Mouse (Mus musculus) right cerebral cortex, adult 18-20 months (tissue): ENCODE results near the gene Atp6v1a.
A peak's percentile ranks its signal among the peaks of the same experiment; 100 is the strongest.

Source experiments
- DNase-seq: peaks from one replicate; pipeline ENCODE4 v3.0.0; 2022; ENCODE audit warnings: mixed read lengths

The Atp6v1a gene

DNA sequence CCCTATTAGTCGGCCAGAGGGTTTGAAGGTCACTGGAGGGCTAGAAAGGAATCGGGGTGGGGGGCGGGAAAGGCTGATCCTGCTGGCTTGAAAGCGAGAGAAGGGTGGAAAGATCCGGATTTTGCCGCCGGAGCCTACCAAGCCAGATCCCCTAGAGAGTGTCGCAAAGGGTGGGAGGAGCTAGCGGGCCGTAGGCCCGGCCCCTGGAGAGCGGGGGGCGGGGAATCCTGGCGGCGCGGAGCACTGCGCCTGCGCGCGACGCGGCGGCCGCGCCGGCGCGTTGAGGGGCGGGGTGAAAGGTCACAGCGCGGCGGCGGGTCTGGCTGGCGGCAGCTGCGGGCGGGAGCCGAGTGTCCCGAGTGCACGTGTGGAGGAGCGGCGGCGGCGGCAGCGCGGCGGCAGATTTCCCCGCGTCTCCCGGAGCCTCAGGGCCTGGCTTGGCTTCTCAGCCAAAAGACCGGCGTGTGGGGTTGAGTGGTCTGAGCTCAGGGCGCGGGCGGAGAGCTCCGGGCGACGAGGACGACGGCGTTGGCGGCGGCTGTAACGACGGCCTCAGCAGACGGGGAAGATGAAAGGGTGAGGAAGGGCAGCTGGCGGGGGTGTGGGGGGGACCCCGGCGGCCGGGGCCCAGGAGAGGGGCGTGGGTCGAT, at the start of gene Atp6v1a, which contains the start of gene Naa50:
Gene Atp6v1a (minus strand): TSS at position 170 of the 650 bp plus-strand sequence.
Gene Naa50 (plus strand): TSS at position 295 of the 650 bp plus-strand sequence.
- peak; percentile 91 for DNase-seq

- no peak for DNase-seq
Observed at GRCm38 (mm10) chr16:44188766-44189165, 49.3 kb upstream of the Atp6v1a start.

- DNase-seq = no peak
Observed at GRCm38 (mm10) chr16:44187172-44187571, 47.7 kb upstream of the Atp6v1a start.

DNA sequence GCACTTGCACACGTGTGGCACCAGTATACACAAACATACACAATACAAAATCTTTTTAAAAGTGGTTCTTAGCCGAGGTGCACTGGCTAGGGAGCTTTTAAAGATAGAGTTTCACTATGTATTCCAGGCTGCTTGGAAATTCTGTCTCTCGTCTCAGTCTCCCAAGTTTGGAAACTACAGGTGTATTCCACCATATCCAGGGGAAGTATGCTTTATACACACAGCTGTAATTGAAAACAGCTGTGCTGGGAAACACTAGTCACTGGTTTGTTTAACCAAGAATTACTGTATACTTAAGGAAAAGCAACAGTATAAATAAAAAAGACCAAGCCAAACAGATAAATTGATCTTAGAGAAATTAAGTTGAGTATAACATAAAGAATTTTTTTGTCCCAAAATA, 45.3 kb upstream of the Atp6v1a start:
- DNase-seq = no peak

- DNase-seq = no peak
Observed at GRCm38 (mm10) chr16:44182597-44182996, 43.1 kb upstream of the Atp6v1a start.

DNA sequence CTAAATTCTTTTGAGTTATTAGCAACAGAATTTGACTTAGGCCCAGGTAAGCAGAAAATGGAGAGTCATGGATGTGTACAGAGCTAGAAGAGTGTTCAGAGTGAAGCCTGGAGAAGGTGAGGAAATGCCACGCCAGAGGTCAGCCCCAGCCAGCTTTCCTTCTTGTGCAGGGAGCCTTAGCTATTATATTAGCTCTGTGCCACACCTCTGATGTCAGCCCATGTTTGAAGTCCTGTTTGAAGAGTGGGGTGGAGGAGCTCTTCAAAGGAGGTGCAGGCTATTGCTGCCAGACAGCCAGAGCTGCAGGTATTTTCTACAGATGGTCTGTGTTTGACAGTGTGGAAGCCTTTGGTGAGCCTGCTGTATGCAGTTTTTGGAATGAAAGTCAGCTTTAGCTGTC, 39.0 kb upstream of the Atp6v1a start:
- no peak for DNase-seq

- DNase-seq = no peak
Observed at GRCm38 (mm10) chr16:44176511-44176910, 37.0 kb upstream of the Atp6v1a start.

DNA sequence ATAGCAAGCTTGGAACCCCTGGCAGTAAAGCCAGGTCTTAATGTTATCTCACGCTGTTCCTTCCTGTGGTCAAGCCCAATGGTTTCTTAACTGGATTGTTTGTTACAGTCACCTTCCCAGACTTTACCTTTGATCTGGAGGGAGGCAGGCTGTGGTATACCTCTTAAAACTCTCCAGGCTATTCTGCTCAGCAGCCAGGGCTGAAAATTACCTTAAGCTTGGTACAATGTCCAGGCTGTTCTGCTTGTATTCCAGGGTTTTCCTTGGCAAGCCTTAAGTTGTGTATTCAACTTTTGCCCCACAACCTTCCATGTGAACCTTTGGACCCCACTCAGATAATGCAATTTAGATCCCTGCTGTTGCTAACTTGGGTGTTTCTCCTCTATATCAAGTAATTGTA, 35.5 kb upstream of the Atp6v1a start:
- DNase-seq = no peak

GRCm38 (mm10) chr16:44173966-44174530, 34.5 kb upstream of the Atp6v1a start:
- DNase-seq = no peak

- DNase-seq = peak; percentile 45
Observed at GRCm38 (mm10) chr16:44173155-44173941, 33.8 kb upstream of the Atp6v1a start, which contains the start of gene Usf3. Gene Usf3, plus strand, starts transcription at chr16:44173246.

- peak; percentile 100 for DNase-seq
Observed at GRCm38 (mm10) chr16:44172297-44173154, 33.0 kb upstream of the Atp6v1a start.

GRCm38 (mm10) chr16:44168990-44169389, 29.5 kb upstream of the Atp6v1a start:
- no peak for DNase-seq

DNA sequence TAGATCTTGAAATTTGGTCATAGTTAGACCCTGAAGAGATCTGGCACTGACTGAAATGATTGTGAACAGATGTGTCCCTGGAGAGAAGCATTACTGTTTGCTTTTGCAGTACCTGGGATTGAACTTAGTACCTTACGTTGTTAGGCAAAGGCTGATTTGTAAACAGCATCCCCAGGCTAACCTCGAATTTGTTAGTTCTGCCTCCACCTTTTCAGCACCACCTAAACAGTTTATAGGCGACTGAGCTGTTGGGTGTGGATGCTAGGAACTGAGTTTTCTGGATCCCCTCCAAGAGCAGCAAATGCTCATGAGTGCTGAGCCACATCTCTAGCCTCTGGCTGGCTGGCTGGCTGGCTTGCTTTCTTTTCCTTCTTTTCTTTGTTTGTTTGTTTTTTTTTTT, 25.7 kb upstream of the Atp6v1a start:
- no peak for DNase-seq

DNA sequence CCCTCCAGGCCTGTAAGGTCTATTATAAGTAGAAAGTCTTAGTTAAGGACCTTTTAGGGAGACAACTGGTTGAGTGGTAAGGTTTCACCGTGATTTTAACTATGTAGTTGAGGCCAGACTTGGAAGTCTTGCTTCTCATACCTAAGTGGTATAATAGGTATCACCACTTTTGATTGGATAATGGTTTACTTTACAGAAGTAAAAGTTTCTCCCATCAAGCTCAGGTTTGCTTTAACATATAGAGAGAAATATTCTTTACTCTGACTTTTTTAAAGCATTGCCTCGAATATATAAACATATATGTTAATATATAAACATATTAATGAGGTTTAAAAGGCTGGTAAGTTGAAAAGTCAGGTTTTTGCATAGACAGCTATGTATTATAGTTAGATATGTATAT, 24.3 kb upstream of the Atp6v1a start:
- no peak for DNase-seq

DNA sequence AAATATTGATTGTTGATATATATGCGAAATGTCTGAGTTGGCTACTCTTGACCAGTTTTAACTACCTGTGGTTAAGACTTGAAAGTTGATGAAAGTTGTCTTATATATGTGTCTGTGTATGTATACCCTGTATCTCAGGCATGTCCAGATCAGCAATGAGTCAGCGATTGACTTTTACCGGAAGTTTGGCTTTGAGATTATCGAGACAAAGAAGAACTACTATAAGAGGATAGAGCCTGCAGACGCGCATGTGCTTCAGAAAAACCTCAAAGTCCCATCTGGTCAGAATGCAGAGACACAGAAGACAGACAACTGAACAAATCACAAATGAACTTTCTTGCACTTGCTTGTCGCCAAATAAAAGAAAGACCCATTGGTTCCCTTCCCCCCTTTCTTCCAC, 19.8 kb upstream of the Atp6v1a start:
- no peak for DNase-seq

GRCm38 (mm10) chr16:44154497-44155057, 15.1 kb upstream of the Atp6v1a start:
- no peak for DNase-seq

GRCm38 (mm10) chr16:44149002-44149767, 9.7 kb upstream of the Atp6v1a start:
- DNase-seq = no peak

- DNase-seq = peak; percentile 33
Observed at GRCm38 (mm10) chr16:44141483-44141882, 2.0 kb upstream of the Atp6v1a start.

GRCm38 (mm10) chr16:44140186-44140787, 782 bp upstream of the Atp6v1a start:
- DNase-seq = peak; percentile 71

GRCm38 (mm10) chr16:44138979-44139535, 448 bp downstream of the Atp6v1a start:
- DNase-seq = peak; percentile 93
